Mouse (Mus musculus): ENCODE data around the gene Mettl9.

- TF ChIP-seq CTCF (IDR thresholded peaks at IDR 0.05; ENCODE audit: low read depth, low read length) (no peak), GATA1 (IDR thresholded peaks at IDR 0.05; ENCODE audit: borderline replicate concordance, low read length) (no peak)
Measured at GRCm38 (mm10) chr7:121003793-121004418, 30.3 kb upstream of the Mettl9 start.

Data from G1E (cell line).